Mouse (Mus musculus) layer of hippocampus, postnatal 14 days (tissue): ENCODE measurements around the gene Hoxa1. TPM values are rescaled to one million over a fixed set of nuclear protein-coding genes. Genes with fewer than 3 reads are reported as not detected.

Experiments
- DNase-seq, 2 experiments: peaks; one replicate each; pipeline ENCODE4 v3.0.0; 2021 to 2022; ENCODE audit warnings: low spot score in 2 of 2, mixed read lengths in 1 of 2
- total RNA-seq, 2 experiments: library from RNA; stranded (reverse); gene quantifications; 2 replicates each; pipeline ENCODE4 v1.2.3; 2021

Gene Hoxa1
- total RNA-seq, 2 experiments from 2014 or later, result not detected

DNA sequence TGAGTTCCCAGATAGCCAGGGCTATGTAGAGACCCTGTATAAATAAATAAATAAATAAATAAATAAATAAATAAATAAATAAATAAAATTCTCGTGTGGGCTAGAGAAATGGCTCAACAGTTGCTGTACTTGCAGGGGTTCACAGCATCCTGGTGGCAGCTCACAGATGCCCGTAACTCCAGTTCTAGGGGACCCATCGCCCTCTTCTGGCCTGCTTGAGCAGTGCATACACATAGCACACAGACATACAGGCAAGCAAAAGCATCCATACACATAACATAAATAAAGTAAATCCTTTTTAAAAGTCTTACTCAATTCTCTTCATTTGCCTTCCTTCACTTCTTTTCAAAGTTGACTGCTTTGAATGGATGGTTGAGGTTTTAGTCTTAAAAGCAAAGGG lies 50.7 kb downstream of the Hoxa1 start:
- DNase-seq, result no peak

GRCm38 (mm10) chr6:52106716-52107115 lies 51.4 kb downstream of the Hoxa1 start:
- no peak for DNase-seq

DNA sequence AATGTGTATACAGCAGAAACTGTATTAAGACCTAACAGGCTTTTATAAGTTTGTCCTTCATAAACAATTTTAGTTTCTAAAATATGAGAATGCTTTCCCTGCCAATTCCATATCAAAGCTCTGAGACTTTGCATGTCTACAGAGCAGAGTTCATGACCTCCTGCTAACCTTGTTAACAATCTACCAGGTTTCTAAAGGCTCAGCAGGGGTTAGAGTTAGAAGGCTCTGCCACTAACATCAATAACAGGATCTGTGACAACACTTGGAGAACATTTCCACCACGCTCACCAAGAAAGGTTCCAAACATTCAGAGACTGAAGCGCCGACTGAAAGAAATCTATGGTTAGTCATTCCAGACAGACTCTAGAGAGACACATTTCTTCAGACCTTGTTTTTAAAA lies 51.9 kb downstream of the Hoxa1 start:
- DNase-seq, result no peak

Other genes with a start within 250 kb of the Hoxa1 start
- 10 to 100 TPM; 10.8 to 11.0 TPM for gene Skap2, start 145.8 kb downstream of the Hoxa1 start, total RNA-seq
- not detected for gene Hoxa2, start 6.5 kb upstream of the Hoxa1 start, total RNA-seq
- not detected for gene 5730596B20Rik, start 19.2 kb upstream of the Hoxa1 start, total RNA-seq
- gene Hoxa4, start 33.4 kb upstream of the Hoxa1 start, total RNA-seq, result not detected
- not detected for gene Hoxa5, start 46.3 kb upstream of the Hoxa1 start, total RNA-seq
- gene Hoxa6, start 50.4 kb upstream of the Hoxa1 start, total RNA-seq, result not detected
- gene Hoxa3, start 55.0 kb upstream of the Hoxa1 start, total RNA-seq, result not detected
- not detected for gene Gm28308, start 55.0 kb upstream of the Hoxa1 start, total RNA-seq
- under 1 TPM; 0.16 to 0.45 TPM for gene Hoxa7, start 63.5 kb upstream of the Hoxa1 start, total RNA-seq
- not detected for gene Hoxa9, start 72.8 kb upstream of the Hoxa1 start, total RNA-seq
- gene Hoxa10, start 82.5 kb upstream of the Hoxa1 start, total RNA-seq, result not detected
- not detected for gene Hoxa11, start 87.5 kb upstream of the Hoxa1 start, total RNA-seq
- not detected for gene Hoxa13, start 102.6 kb upstream of the Hoxa1 start, total RNA-seq
- not detected for gene Evx1, start 155.2 kb upstream of the Hoxa1 start, total RNA-seq